Mouse (Mus musculus) liver, postnatal 0 days (tissue): ENCODE measurements at regions not wholly inside any gene's neighbourhood (a gene's known extent, or its start where the extent isn't known, plus 50 kb on each side); places are given as distances from the start of the nearest gene placed in this dataset.

Source experiments
- CTCF ChIP-seq: sonication (generic); IDR thresholded peaks from 2 replicates; pipeline ENCODE4 v1.5.1; 2016; ENCODE audit warnings: antibody characterized with exemption, low read depth
- EP300 ChIP-seq: IDR thresholded peaks from 2 replicates; pipeline ENCODE4 v1.6.1; 2016; ENCODE audit warnings: antibody characterized with exemption, low read depth, mild to moderate bottlenecking

DNA sequence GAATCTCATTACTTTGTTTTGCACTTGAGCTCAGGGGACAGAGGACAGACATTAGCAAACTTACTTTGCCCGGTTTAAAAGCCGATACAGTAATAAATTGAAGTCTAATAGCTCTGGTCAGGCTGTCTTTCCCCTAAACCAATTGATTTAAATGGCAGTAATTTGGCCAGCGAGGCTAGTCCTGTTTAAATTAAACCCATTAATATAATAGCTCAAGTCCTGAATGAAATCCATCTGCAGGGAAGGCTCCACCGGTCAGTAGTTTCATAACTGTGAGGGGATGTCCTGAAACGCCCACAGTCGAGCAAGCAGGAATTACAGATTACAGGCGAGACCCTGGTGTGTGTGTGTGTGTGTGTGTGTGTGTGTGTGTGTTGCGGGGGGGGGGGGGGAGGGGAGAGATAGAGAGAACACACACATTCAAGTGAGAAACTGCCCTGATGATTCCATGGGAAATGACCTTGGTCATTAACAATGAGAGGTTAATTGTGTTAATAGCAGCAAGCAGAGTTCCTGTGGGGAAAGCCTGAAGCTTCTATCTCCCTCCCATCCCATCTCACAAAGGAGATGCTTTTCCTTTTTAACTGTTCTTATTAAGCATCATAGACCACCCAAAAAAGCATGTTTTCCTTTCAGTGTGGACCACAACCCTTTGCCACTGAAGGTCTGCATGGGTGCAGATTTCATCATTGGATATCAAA, 294.0 kb upstream of the Tle4 start:
- TF ChIP-seq CTCF (no peak), EP300 (no peak)
